Mouse (Mus musculus) layer of hippocampus, postnatal 25 days (tissue): ENCODE data around the gene Fndc3b. TPM values are rescaled to one million over a fixed set of nuclear protein-coding genes. Genes with fewer than 3 reads are reported as not detected.

ENCODE experiments used
- DNase-seq, 2 experiments: peaks; one replicate each; pipeline ENCODE4 v3.0.0; 2022; ENCODE audit warnings: mixed read lengths in 2 of 2, low spot score in 1 of 2; ENCODE audit errors: extremely low spot score in 1 of 2
- total RNA-seq, 2 experiments: library from RNA; stranded (reverse); gene quantifications; 2 replicates each; pipeline ENCODE4 v1.2.3; 2021

Fndc3b gene
- total RNA-seq, 2 experiments from 2014 or later = 20.2 to 21.6 TPM

DNA sequence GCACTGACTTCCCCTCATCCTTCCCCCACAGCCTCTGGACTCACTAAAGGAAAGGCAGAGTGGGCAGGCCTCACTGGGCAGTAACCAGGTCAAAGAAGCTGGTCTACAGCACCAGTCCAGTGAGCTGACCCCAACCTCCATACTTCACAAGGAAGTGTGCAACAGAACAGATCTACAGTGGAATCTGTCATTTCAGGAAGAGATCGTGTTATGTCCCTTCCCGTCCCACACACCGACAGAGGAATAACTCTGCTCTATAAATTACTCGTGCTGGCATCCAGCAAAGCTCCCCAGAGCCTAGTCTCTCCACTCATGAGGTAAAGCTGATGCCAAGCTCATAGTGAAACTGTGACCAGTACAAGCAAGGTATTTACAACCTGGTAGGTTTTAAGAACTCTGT is 27.7 kb downstream of the Fndc3b start:
- DNase-seq = no peak

DNA sequence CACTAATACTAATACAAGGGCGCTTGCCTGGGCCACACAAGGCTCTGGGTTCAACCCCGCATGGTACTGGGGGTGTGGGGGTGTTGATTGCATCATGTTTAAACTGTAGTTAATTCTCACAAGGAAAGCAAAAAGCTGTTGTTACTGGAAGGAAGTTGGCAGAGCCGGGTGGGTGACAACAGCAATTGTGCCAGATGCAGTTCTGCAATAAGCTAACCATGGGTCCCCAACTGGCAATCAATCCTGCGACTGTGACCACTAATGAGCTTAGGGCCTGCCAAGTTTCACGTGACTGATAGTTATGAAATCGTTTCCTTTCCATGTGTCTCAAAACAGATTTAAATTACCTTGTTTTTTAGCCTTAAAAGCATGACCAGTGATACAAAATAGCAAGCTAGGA is 33.5 kb downstream of the Fndc3b start:
- DNase-seq = no peak

DNA sequence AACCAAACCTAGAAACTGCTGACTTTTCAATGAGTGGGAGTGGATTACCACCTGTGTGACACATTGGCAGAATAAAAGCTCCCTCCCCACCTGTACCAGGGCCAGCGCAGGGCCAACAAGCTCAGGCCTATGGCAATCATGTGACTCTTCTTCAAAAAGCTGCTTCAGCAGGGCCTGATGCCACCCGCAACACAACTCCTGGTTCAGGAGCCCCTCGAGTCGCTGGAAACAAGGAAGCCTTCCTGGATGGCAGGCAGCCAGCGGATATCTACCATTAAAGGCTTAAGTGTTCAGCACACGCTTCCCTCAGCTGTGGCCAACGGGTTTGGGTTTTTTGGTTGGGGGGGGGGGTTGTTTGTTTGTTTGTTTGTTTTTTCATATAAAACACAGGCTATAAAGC is 37.4 kb downstream of the Fndc3b start:
- no peak for DNase-seq

DNA sequence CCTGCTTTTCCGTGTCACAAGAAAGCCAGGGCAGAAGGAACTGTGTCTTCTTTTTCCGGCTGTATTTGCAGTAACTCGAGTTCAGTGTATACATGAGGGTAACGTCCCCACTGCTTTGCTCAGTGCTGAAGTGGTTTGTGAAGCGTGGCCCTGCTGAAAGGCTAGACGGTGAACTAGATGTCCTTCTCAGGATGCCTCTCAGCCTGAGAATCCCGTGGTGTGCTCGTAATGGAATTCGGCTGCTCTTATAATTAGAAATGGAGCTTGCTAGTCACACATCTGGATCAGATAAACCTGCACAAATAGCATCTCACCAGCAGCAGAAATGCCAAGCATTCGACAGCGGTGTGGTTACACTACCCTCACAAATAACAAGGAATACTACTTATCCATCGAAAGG is 40.7 kb downstream of the Fndc3b start:
- no peak for DNase-seq

DNA sequence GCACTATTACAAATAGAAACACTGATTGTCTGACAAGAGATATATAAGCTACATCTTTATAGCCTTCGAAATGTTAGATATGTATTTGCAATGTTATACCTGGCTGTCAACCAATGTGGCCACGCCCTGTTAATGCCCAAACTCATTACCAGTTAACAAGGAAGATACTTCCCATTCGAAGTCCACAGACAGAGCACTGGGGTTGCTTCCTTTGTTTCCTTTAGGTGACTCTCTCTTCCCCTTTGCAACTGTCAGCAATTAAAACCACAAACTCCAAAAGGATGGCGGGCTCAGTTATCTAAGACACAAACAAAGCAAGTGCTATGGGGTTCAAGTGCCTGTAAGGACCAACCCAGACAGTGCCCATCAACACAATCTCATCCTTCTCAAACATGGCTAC is 43.8 kb downstream of the Fndc3b start:
- no peak for DNase-seq

DNA sequence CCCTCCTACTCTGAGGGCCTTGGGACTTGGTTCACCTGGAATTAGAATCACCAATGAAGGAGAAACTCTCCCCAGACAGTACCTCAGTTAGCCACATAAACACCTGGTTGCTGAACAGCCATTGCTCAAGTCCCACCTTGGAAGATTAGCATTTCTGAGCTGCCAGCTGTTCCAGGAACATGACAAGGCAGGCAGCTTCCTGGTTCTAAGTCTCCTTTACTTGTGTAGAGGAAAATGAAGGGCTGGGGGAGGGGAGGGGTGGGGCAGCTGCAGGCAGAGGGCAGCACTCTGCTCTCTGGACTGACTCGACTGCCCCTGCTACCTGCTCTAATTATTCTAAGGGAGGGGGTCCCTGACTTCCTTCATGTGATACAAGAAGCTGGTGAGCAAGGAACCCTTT is 45.8 kb downstream of the Fndc3b start:
- no peak for DNase-seq

DNA sequence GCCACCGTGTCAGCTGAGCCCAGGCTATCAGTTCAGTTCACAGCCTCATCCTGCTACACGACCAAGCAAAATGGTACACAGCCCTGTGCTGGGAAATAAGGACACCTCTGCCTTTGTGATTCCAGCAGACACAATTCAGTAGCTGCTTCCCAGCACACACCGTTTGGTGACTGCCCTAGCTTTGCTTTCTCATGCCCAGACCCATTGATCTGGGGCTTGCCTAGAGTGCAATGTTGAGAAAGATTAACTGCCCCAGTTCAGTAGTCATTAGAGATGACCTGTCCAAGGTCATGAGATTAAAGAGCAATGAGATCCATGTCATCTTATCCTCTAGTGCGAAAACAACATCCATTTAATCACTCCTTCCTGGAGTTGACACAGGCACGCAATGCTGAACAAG is 47.9 kb downstream of the Fndc3b start:
- no peak for DNase-seq

DNA sequence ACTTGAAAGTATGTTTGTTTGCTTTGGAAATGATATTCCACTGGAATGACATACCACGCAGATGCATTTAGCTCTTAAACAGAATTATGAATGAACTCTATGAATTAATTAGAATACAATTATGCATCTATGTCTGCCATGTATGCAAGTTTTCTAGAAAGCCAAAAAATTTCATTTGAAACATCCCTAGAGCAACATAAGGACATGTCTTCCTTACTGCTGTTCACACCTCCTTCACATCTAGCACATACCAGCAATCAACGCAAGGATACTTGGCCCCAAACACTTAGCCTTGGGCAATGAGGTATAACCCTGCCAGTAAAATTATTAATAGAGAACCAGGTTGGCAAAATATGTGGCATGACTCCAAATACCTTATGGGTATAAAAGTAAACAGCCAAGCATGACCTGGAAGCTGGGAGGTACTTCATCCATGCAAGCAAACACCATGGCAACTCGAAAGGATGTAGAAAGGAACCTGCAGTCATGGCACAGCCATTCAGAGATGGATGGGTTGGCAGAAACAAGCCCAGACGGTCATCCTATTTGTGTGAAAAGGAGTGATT is 52.8 kb downstream of the Fndc3b start:
- no peak for DNase-seq

DNA sequence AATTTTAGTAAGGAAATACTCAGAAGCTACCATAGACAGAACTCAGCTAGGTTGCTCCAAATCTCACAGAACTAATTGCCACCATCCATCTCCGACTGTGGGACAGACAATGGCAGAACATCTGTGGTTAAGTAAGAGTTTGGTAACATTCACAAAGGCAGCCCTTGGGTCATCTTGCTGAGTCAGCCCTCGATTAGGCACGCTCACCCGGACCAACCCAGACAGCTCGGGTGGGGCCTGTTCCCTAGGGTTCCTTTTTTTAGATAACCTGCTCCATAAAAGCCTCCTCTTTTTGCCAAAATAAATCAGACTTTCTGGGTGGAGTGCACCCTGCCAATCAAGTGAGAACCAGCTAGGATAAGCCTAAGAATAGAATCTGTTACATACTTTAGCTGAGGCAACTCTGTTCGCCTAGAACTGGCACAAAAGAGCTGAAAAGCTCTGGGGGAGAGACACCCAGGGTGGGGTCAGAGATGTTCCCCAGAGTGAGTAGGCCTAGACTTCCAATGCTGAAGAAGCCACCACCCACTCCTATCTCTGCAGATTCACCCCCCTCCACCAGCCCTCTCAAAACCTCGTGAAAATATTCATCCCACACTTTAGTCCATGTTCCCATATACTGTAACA is 54.2 kb downstream of the Fndc3b start:
- no peak for DNase-seq

DNA sequence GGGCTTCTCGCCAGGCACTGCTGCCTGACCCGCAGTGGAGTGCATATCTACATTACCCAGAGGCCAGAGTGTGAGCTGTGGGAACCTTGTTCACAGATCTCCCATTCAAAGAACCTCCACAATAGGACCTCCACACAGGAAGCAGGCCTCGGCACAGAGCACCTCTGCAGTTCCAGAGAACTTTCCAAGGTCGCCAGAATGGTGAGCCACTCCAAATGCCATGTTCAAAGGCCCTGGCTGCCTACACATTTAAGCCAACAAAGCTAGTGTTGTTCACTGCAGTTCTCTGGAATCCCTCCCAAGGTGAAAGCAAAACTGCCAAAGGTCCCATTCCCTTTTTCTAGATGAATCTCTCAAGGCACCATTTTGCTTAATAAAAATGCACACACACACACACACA is 55.4 kb downstream of the Fndc3b start:
- no peak for DNase-seq

DNA sequence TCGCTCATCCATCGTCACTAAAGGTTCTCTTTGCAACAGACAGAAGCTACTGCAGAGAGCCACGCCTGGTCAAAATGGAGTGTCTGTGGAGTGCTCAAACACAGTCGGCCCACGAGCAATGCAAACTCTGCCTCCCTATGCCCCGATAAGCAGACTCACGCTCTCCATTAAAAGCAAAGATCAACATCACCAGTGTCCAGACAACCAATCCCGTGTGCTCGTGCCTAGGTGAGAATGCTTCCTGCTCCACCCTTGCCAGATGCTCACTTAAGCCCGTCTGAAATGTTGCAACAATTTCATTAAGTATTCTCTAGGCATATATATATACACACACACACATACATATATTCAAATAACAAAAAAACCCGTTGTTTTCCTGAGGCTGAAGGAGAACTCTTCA is 56.1 kb downstream of the Fndc3b start:
- no peak for DNase-seq

DNA sequence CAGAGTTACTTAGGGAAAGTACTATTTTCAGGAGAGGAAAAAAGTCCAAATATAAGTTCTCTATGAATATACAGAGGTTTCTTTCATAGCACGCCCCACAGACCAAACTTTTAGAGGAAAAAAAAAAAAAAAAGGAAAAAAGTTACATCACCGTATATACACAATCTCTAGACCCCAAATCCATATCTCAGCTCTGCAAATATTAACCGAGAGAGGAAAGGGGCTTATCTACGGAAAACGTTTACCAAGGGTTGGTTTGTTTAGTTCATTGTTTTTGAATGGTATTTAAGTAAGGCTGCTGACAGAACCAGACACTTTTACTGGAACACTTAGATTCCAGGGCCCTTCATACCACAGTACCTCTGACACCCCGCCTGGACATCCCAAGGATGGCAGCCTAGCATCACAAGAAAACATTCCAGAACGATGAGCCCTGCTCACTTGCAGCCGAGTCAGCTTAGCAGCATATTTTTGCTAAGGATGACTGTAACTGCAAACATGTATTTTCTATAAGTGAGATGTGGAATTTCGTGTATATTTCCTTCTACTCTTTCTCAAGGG is 58.6 kb downstream of the Fndc3b start:
- no peak for DNase-seq

DNA sequence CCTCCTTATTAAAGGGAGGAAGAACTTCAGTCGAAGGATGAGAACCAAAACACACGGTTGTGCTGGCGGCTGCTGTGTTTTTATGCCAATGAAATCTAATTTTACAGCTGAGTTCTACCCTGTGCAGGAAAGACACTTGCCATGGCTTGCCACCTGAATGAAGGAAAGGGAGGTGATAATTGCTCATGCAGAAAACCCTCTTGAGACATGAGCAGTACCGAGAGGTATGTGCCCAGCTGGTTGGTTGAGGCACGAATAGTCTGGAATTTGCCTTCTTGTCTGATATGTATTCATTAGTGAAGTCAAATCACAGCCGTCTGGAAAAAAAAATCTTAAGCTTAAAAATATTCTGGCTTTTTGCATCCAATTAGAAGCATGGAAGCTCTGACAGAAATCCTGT is 59.4 kb downstream of the Fndc3b start:
- DNase-seq = no peak

DNA sequence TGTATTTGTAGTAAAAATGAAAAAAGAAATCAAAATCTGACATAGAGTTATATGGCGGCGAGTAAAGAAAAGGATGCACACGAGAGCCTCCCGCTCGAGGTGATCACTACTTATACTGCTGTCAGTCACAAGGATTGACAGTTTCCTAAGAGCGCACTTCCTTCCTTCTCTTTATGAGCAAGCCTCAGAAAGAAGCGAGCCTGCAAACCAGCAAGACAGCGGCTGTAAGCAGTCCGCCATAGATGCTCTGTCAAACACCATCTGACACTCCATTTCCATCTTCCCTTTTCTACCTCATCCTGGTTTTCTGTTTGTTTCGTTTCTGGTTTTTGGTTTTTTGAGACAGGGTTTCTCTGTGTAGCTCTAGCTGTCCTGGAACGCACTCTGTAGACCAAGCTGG is 61.0 kb downstream of the Fndc3b start:
- no peak for DNase-seq

DNA sequence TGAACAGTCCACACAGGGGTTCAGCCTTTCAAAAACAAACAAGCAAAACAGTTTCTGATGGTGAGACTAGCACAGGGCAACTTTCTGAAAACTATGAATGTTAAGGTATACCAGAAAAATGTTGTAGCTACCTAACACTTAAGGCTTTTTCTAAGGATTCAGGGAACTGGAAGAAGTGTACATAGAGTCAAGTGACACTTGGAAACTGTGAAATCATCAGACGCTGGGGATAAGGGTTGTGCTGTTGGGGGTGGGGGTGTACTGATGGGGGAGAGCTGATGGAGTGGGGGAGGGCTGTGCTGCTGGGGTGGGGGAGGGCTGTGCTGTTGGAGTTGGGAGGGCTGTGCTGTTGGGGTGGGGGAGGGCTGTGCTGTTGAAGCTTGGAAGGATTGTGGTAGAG is 61.8 kb downstream of the Fndc3b start:
- no peak for DNase-seq

DNA sequence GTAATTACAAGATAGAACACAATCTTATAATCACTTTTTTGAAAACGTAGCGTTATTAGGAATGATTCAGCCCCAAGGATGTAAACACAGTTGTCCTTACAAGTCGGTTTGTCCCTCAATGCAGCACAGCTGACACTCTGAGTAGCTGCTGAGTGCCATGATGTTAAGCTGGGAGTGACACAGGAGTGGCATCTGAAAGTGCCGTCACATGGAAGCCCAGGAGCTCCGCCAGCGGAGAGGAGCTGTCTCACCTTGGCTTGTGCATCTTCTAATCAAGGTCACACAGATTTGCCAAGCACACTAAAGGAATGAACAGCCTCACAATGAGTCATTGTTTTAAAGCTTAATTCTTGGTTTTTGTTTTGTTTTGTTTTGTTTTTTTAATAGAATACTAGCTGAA is 68.7 kb downstream of the Fndc3b start:
- DNase-seq = no peak

DNA sequence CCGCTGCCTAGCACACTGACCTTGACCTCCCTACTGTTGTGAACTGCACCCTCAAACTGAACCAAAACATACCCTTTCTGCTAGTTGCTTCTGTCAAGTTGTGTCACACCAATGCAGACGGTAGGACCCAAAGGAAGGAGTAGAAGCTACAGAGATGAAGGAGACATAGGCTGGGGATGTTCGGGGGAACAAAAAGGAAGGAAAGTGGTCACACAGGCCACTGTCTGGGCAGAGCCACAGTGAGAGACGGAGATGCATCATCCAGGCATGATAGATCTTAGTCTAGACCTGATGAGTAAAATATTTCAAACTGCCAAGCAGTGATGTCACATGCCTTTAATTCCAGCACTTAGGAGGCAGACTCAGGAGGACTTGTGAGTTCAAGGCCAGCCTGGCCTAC is 71.4 kb downstream of the Fndc3b start:
- DNase-seq = no peak

DNA sequence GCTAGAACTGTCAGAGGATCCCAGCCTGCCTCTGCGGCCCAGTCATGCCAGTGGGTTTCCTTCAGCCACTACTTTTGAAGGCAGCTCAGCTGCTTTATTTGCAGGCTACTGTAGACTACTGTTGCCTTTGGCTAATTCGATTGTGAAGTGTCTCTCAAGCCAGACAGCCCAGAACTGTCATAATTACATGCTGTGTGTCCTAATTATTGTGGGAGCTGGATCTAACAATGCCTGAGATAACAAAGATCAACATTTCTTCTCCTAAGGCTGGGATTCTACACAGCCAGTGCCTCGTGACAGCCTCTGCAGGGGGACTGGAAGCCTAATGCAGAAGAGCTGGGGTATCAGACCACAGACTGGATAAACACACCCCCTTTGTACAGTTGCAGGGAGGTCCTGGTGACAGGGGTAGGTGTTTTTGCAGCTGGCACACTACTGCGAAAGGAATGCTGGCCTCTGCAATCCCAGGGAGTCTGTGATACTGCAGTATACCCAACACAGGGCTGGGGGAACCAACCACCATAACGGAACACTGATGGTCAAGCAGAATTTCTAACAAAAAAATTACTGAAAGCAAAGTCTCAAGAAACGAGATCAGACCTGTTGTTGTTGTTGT is 74.0 kb downstream of the Fndc3b start:
- DNase-seq = no peak

DNA sequence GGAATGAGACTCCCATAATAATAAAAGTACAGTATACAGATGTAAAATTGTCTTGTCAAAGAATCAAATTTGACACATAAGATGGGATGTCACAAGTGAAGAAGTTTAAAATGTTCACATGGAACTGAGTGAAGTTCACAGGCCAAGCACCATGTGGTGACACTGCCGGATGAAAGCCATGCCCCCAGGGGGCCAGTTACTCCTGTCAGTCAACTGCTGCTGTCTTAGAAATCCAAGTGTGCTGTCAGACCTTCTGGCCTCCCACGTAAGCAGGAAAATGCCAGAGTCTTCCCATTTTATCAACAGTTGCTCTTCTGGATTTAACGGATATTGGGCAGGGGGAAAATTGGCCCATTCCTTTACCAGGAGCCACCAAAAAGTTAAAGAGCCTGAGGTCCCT is 75.3 kb downstream of the Fndc3b start:
- DNase-seq = no peak

DNA sequence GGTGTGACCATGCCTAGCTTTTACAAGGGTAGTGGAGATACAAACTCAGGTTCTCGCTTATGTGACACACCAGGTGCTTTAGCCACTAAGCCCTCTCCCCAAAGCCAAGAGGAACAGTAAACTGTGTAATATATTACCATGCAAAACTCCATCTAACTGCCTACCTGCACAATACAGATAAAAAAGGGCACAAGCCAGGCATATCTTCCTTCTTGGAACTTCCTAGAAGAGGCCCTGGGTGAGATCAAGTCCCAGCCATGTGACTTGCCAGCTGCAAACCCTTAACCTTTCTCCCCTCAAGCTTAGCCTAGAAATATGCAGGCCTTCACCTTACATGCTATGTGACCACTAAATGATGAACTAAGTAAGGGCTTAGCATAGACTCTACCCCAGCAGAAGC is 78.2 kb downstream of the Fndc3b start:
- no peak for DNase-seq

DNA sequence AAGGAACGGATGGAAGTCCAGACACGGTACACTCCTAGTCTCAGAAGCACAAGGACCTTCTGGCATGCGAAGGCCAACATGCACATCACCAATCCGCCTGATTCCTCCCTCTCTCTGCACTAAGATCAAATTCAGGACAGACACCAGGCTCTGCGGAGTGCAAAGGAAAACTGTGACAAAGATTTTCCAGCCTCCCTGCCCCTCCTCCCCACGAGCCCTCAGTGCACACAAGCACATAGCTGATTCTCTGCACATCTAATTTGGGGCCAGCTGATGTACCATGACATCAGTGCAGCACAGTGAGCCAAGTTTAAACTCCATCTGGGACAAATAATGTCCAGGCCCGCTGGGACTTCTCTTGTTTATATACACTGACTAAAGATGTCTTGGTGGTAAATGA is 80.0 kb downstream of the Fndc3b start:
- DNase-seq = no peak

DNA sequence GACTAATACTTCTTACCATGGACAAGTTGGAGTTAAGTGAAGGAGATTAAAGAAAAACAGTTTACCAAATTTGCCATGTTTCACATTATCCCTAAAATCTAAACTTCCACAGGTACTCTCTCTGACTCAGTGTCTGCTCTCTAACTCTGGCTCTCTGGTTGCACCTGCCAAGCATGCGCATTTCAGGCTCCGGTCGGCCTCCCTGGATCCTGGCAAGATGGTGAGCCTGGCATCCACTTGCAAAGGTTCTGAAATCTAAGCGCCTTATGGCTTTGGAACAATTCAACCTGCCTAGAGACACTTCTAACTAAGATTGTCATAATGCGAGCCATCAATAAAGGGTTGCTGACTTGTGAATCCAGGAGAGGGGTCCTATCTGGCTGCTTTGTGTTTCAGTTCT is 81.4 kb downstream of the Fndc3b start:
- no peak for DNase-seq
